Mouse (Mus musculus): Measurements from ENCODE around the gene Taar8c.

Taar8c gene

GRCm38 (mm10) chr10:24052039-24052438 lies 49.7 kb downstream of the Taar8c start:
- no peak for DNase-seq

Data from right cerebral cortex, adult 18-20 months (tissue).